Mouse (Mus musculus): ENCODE measurements around the gene Hdac4. TPM values are rescaled to one million over a fixed set of nuclear protein-coding genes. Genes with fewer than 3 reads are reported as not detected.

Hdac4 gene
- polyA plus RNA-seq, 1 experiment: 6.8 TPM

GRCm38 (mm10) chr1:91880156-91880555 is 315.3 kb downstream of the Hdac4 start:
- TF ChIP-seq CTCF (IDR thresholded peaks at IDR 0.05; ENCODE audit: low read depth, low read length): no peak
- TF ChIP-seq POLR2A (IDR thresholded peaks at IDR 0.05; ENCODE audit: borderline replicate concordance, low read depth, low read length): no peak
- H3K4me3 ChIP-seq (ENCODE audit: insufficient read depth, low read length): no peak overlapping the region

More at GRCm38 (mm10) chr1:91880156-91880555, 315.3 kb downstream of the Hdac4 start:
- H3K4me1 ChIP-seq (ENCODE audit: control insufficient read depth, insufficient read depth, low read length): no peaks in the 10 kb centered on the region
- no peak overlapping the region for H3K27ac ChIP-seq (ENCODE audit: insufficient read depth, low read depth, low read length)

All from bone marrow macrophage, adult 2 months (primary cell).